Mouse (Mus musculus) heart, adult 2 months (tissue): Measurements from ENCODE around the gene Fam83e.

Experiments used
- CTCF ChIP-seq: fragments of 200-600 bp; IDR thresholded peaks from 2 replicates; pipeline ENCODE4 v1.8.1; 2022; ENCODE audit warnings: antibody characterized with exemption, mild to moderate bottlenecking, moderate library complexity
- POLR2A ChIP-seq: fragments of 200-500 bp; IDR thresholded peaks from 2 replicates; pipeline ENCODE4 v1.6.1; 2011; ENCODE audit warnings: mild to moderate bottlenecking, low read depth, low read length, control low read depth; ENCODE audit not compliant: insufficient read depth

GRCm38 (mm10) chr7:45699523-45700141, 21.4 kb upstream of the Fam83e start, which contains the start of gene Car11:
- TF ChIP-seq POLR2A: no peak
- no peak for TF ChIP-seq CTCF
